Mouse (Mus musculus) hindbrain, embryonic 11.5 days (tissue): ENCODE data around the gene Ap5s1. TPM values are rescaled to one million over a fixed set of nuclear protein-coding genes. Genes with fewer than 3 reads are reported as not detected.

Source experiments
- ATAC-seq: fragments of 200-750 bp; cut with Nextera tagmentation; 2 replicates; pipeline ENCODE4 v1.8.0; 2017; ENCODE audit warnings: mild to moderate bottlenecking, moderate TSS enrichment, moderate library complexity; ENCODE audit not compliant: low FRiP score
- DNase-seq: peaks from one replicate; pipeline ENCODE4 v3.0.0-alpha.2; 2015; ENCODE audit warnings: low spot score
- H3K27ac ChIP-seq: fragments of 300-500 bp; sonication (generic); 2 replicates; pipeline ENCODE4 v1.5.1; 2014; ENCODE audit warnings: mild to moderate bottlenecking, low read depth, low read length
- H3K27me3 ChIP-seq: fragments of 300-500 bp; sonication (generic); 2 replicates; pipeline ENCODE4 v1.6.1; 2014; ENCODE audit warnings: mild to moderate bottlenecking, low read length, moderate library complexity, mixed read lengths; ENCODE audit not compliant: control insufficient read depth, insufficient read depth
- H3K36me3 ChIP-seq: fragments of 300-500 bp; sonication (generic); 2 replicates; pipeline ENCODE4 v1.6.1; 2014; ENCODE audit warnings: mild to moderate bottlenecking, low read length, moderate library complexity, mixed read lengths; ENCODE audit not compliant: control insufficient read depth, insufficient read depth
- H3K4me1 ChIP-seq: fragments of 300-500 bp; sonication (generic); replicated peaks from 2 replicates; pipeline ENCODE4 v1.6.1; 2014; ENCODE audit warnings: low read length, mixed read lengths; ENCODE audit not compliant: control insufficient read depth, insufficient read depth
- H3K4me2 ChIP-seq: fragments of 300-500 bp; sonication (generic); replicated peaks from 2 replicates; pipeline ENCODE4 v1.6.1; 2014; ENCODE audit warnings: mild to moderate bottlenecking, low read depth, low read length
- H3K4me3 ChIP-seq: fragments of 300-500 bp; sonication (generic); 2 replicates; pipeline ENCODE4 v1.5.1; 2014; ENCODE audit warnings: low read depth, low read length
- H3K9ac ChIP-seq: fragments of 300-500 bp; sonication (generic); 2 replicates; pipeline ENCODE4 v1.6.1; 2014; ENCODE audit warnings: low read depth, low read length
- H3K9me3 ChIP-seq: fragments of 300-500 bp; sonication (generic); 2 replicates; pipeline ENCODE4 v1.6.1; 2016; ENCODE audit warnings: low read length; ENCODE audit not compliant: control insufficient read depth
- WGBS: fragments of 180-500 bp; shearing (Covaris S2); extraction: QIAGEN DNeasy Blood & Tissue Kit; methylation state at CpG from one replicate; pipeline ENCODE4 v1.1.7; 2014; 5-methylcytosine and 5-hydroxymethylcytosine counted together
- polyA plus RNA-seq: library from polyadenylated mRNA; unstranded; fragments of >200 nt; fragmentation: Nextera tagmentation; extraction: Ambion mirVana; gene quantifications from 2 replicates; pipeline ENCODE4 v1.2.1, GENCODE M21; 2014

The Ap5s1 gene
- 23.9 and 25.2 TPM in 2 replicates for polyA plus RNA-seq

DNA sequence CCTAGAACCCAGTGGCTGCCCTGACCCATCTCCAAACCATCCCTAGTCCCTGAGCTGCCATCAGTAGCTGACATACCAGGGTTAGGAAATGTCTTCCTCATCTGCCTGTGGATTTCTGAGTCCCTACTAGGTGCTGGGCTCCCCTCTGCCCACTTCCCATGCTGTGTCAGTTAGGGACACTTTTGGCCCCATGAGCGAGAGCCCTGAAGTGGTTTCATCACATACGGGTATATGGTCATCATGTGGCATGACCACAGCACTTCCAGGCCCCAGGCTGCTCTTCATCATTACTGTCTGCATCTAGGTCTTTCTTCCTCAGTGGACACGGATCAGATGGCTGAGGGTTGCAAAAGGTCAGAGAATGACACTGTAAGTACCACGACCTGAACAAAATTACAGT, at the start of gene Ap5s1:
TSS of gene Ap5s1 (plus strand) at position 301 of the 400 bp plus-strand sequence.
- no peak within 1 kb of the TSS for H3K9ac ChIP-seq
- no peak within 1 kb of the TSS for H3K4me2 ChIP-seq
- ATAC-seq = no peak
- H3K9me3 ChIP-seq = no peaks in the 10 kb centered on the region
- H3K27me3 ChIP-seq = no peaks in the 10 kb centered on the region
- WGBS = 83% methylated on average over 4 of the region's 4 CpGs
- no peaks in the 10 kb centered on the region for H3K36me3 ChIP-seq
- H3K27ac ChIP-seq = no peak within 1 kb of the TSS
- no peak within 1 kb of the TSS for H3K4me3 ChIP-seq
- H3K4me1 ChIP-seq = 0 out of 2 replicates have a peak, but pooled peaks cover 4% of the 10 kb centered on the region
- DNase-seq = no peak

DNA sequence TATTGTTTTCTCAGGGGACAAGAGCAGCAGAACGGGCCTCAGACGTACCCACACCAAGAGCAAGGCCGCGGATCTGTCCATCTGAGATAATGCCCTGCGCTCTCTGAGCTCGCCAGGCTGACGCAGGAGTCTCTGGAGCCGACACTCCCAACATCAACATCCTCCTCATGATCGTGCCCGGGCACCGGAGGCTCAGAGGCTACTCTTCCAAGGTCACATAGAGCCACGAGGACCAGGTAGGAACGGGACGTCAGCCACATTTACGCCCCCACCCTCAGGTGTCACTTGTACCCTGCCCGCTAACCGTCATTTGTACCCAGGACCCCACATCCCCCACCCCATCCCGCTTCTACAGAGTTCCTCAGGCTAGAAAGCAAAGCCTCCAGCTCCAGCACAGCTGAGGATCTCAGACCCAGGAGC, 47.4 kb upstream of the Ap5s1 start:
- no peaks in the 10 kb centered on the region for H3K4me1 ChIP-seq
- no peaks in the 10 kb centered on the region for H3K27me3 ChIP-seq
- DNase-seq = no peak
- H3K4me2 ChIP-seq = peak overlapping the region; percentile 88
- H3K9ac ChIP-seq = peak overlapping the region; percentile 79
- H3K4me3 ChIP-seq = peak overlapping the region; percentile 78
- under 1% methylated on average over 18 of the region's 18 CpGs for WGBS
- peak overlapping the region; percentile 81 for H3K27ac ChIP-seq
- no peaks in the 10 kb centered on the region for H3K9me3 ChIP-seq
- ATAC-seq = peak; percentile 71; the same call in 1 of the 2 replicates
- H3K36me3 ChIP-seq = no peaks in the 10 kb centered on the region

DNA sequence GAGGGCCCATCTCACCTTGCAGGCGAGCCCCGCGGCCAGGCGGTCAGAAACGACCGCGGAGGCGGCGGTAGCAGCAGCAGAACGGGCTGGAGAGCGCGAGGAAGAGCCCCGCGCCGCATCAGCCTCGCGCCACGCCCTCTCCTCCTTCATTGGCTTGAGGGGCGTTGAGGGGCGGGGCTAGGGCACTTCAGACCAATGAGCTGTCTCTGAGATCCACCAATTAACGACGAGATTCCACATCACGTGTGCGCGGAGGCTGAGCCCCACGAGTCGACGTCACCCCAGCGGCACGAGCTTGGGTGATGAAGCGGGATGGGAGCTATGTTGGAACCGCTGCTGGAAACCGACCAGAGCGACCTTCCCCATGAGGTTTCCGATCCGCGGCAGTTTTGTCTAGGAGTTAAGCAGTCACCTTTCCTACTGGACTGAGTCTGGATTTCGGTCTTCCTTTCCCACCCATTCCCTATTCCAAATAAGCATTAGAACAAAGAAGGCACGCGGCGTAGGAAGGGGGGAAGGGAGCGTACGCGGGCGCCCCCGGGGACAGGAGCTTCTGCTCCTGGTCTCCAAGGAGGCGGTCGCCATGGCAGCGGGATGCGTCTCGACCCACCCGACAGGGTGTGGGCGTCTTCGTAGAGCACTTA, 46.8 kb upstream of the Ap5s1 start, which contains the start of gene 1700037H04Rik:
TSS of gene 1700037H04Rik (minus strand) at position 144 of the 644 bp plus-strand sequence.
- ATAC-seq (peak; percentile 96), DNase-seq (peak; percentile 99)
- no peaks in the 10 kb centered on the region for H3K36me3 ChIP-seq
- no peaks in the 10 kb centered on the region for H3K4me1 ChIP-seq
- peak within 1 kb of the TSS; percentile 88 for H3K4me2 ChIP-seq
- peak within 1 kb of the TSS; percentile 79 for H3K9ac ChIP-seq
- H3K9me3 ChIP-seq = no peaks in the 10 kb centered on the region
- whole genome bisulfite sequencing = under 1% methylated on average over 54 of the region's 54 CpGs
- H3K27ac ChIP-seq = peak within 1 kb of the TSS; percentile 81
- H3K4me3 ChIP-seq = peak within 1 kb of the TSS; percentile 78
- no peaks in the 10 kb centered on the region for H3K27me3 ChIP-seq

DNA sequence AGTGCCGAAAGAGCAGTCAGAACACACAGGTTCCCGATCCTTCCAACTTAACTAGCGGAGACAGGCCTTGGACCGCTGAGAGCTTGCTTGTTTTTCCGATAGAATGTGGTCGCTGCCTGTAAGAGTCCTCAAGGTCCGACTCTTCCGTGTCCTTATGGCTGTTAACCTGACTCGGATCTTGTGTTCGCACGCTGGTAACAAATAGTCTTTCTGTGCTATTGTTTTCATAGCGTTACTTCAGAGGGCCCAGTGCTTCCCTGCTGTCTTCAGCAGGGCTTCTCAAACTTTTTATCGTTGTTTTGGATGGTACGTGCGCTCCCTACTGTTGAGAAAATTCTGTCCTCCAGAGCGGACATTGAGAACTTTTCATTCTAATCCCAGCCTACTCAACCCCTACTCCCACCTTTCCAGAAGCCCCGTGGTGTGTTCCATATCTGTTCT, 46.2 kb upstream of the Ap5s1 start:
- ATAC-seq (no peak), DNase-seq (no peak)
- no peaks in the 10 kb centered on the region for H3K4me1 ChIP-seq
- H3K27ac ChIP-seq = peak overlapping the region; percentile 81
- H3K27me3 ChIP-seq = no peaks in the 10 kb centered on the region
- peak overlapping the region; percentile 68 for H3K4me2 ChIP-seq
- WGBS = 2% methylated on average over 17 of the region's 17 CpGs
- H3K36me3 ChIP-seq = no peaks in the 10 kb centered on the region
- H3K4me3 ChIP-seq = peak overlapping the region; percentile 78
- no peaks in the 10 kb centered on the region for H3K9me3 ChIP-seq
- peak overlapping the region; percentile 60 for H3K9ac ChIP-seq

DNA sequence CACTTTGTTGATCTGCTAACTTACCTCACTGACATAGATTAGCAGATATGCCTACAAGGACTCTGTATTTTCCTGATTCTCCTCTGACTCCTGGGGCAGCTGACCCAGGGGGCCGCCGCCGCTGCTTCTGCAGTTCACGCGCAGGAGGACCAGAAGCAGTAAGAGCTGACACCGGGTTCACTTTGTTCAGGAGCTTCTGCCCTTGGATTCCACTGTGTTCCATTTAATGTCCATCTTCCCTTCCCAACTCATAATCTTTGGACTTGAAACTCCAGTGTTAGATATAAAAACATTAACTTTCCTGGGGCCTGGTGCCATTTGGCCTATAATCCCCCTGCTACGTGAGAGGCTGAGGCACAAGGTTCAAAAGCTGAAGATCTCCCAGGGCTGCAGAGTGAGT, 43.0 kb upstream of the Ap5s1 start:
- Histone ChIP-seq H3K9ac (no peak overlapping the region), H3K4me2 (no peak overlapping the region), H3K36me3 (no peaks in the 10 kb centered on the region), H3K4me3 (no peak overlapping the region), H3K27ac (no peak overlapping the region), H3K27me3 (no peaks in the 10 kb centered on the region), H3K4me1 (no peaks in the 10 kb centered on the region), H3K9me3 (no peaks in the 10 kb centered on the region)
- ATAC-seq = no peak
- WGBS = 78% methylated on average over 7 of the region's 7 CpGs
- DNase-seq = no peak

DNA sequence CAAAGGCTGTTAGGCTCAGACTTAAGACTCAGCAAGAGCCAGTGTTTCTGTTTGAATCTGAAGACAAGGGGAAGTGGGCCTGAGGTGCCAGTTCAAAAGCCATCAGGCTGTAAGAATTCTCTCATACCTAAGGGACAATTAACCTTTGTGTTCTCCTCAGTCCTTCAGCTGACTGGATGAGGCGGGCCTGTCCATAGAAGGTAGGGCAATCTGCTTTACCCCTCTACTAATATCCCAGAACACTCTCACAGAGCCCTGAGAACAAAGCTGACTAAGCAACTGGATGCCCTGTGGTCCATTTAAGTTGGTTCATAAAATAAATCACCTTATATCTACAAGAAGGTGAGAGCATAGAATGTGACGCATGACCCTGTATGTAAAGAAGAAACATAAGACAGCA, 40.7 kb upstream of the Ap5s1 start:
- DNase-seq (no peak), ATAC-seq (no peak)
- Histone ChIP-seq H3K4me1 (no peaks in the 10 kb centered on the region), H3K36me3 (no peaks in the 10 kb centered on the region), H3K4me2 (no peak overlapping the region), H3K9me3 (no peaks in the 10 kb centered on the region), H3K27ac (no peak overlapping the region), H3K4me3 (no peak overlapping the region), H3K9ac (no peak overlapping the region), H3K27me3 (peaks cover 9% of the 10 kb centered on the region)
- WGBS = 89% methylated on average over 2 of the region's 2 CpGs

DNA sequence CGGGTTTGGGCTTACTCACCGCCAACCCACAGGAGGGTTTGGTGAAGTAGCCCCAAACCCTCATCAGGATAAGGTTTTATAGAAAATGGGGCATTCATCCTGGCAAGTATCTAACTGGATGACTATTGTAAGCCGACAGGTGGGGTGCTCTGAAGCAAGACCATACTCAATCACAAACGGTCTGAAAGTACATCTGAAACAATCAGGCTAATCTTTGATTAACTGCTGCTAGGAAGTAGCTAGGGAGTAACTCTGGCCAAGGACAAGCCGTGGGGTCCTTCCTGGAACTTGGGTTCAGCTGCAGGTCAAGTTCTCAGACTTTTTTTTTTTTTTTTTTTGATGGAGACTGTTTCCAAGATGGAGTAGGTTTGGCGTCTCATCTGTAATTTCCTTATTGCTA, 38.9 kb upstream of the Ap5s1 start:
- Histone ChIP-seq H3K9ac (no peak overlapping the region), H3K27me3 (peaks cover 27% of the 10 kb centered on the region), H3K9me3 (no peaks in the 10 kb centered on the region), H3K4me3 (no peak overlapping the region), H3K27ac (no peak overlapping the region), H3K4me2 (no peak overlapping the region), H3K4me1 (peaks cover 4% of the 10 kb centered on the region; the same call in 1 of the 2 replicates), H3K36me3 (no peaks in the 10 kb centered on the region)
- WGBS = 85% methylated on average over 6 of the region's 6 CpGs
- DNase-seq = no peak
- ATAC-seq = no peak

DNA sequence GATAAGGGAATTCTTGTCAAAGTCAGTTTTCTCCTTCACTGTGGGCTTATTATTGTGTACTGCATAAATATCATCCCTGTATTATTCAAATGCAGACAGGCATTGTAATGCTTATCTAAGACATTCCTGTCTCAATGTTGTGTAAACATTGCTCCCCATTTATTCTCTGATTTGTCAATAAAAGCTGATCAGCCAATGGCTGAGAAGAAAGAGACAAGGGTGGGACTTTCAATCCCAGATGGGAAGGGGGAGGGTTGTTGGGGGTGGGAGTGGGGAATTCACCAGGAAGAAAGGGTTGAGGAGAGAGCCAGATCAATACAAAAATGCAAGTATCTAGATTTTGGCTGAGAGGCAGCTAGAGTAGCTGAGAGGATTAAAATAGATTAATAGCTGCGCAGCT, 38.0 kb upstream of the Ap5s1 start:
- Histone ChIP-seq H3K9ac (no peak overlapping the region), H3K27ac (no peak overlapping the region), H3K4me1 (peaks cover 4% of the 10 kb centered on the region; the same call in 1 of the 2 replicates), H3K9me3 (no peaks in the 10 kb centered on the region), H3K27me3 (peaks cover 32% of the 10 kb centered on the region), H3K36me3 (no peaks in the 10 kb centered on the region), H3K4me3 (no peak overlapping the region), H3K4me2 (no peak overlapping the region)
- 76% methylated on average over 1 of the region's 1 CpGs for WGBS
- ATAC-seq (no peak), DNase-seq (no peak)

- H3K4me2 ChIP-seq = no peak overlapping the region
- H3K27ac ChIP-seq = no peak overlapping the region
- H3K9ac ChIP-seq = no peak overlapping the region
- 10% methylated on average over 9 of the region's 9 CpGs for WGBS
- DNase-seq (no peak), ATAC-seq (no peak)
- no peak overlapping the region for H3K4me3 ChIP-seq
- no peaks in the 10 kb centered on the region for H3K9me3 ChIP-seq
- peaks cover 32% of the 10 kb centered on the region for H3K27me3 ChIP-seq
- H3K4me1 ChIP-seq = peaks cover 4% of the 10 kb centered on the region; the same call in 1 of the 2 replicates
- H3K36me3 ChIP-seq = no peaks in the 10 kb centered on the region
Observed at GRCm38 (mm10) chr2:131170936-131171335, 35.9 kb upstream of the Ap5s1 start.
